10 mouse cellular contexts compared by ENCODE assay signal in genomic region chr11:117176900-117177299, GRCm38 (mm10). TPM values are rescaled to one million over a fixed set of nuclear protein-coding genes. Genes with fewer than 3 reads are reported as not detected.
DNase-seq lines count a peak whose midpoint lies in the region; ATAC-seq and TF ChIP-seq lines count a peak whose summit lies in the region.
"Had no signal": no experiment of that assay in that cellular context is flagged by ENCODE, and none has a peak within 500 bp of the region (broad histone marks: within the 10 kb centered on the region; RNA-seq: fewer than 3 reads in every experiment).

No protein-coding gene starts in this region.

- H3K27ac ChIP-seq in heart, embryonic 12.5 days (ENCODE audit: poor library complexity, severe bottlenecking), result no peak overlapping the region
- H3K27ac ChIP-seq in heart, embryonic 10.5 days, result no peak overlapping the region
- no peak overlapping the region for H3K27ac ChIP-seq in forebrain, embryonic 12.5 days
- no peak overlapping the region for H3K27ac ChIP-seq in hindbrain, postnatal 0 days
- H3K27ac ChIP-seq in midbrain, embryonic 13.5 days, result no peak overlapping the region; the same call in 1 of the 2 replicates

- no peak overlapping the region for H3K9ac ChIP-seq in heart, embryonic 12.5 days
- H3K9ac ChIP-seq in forebrain, embryonic 12.5 days, result no peak overlapping the region
- H3K9ac ChIP-seq in hindbrain, postnatal 0 days (replicated peaks; ENCODE audit: low read length), result no peak overlapping the region
- no peak overlapping the region for H3K9ac ChIP-seq in midbrain, embryonic 13.5 days (replicated peaks)

- H3K4me3 ChIP-seq in heart, embryonic 12.5 days, result no peak overlapping the region
- H3K4me3 ChIP-seq in heart, embryonic 10.5 days, result no peak overlapping the region
- H3K4me3 ChIP-seq in forebrain, embryonic 12.5 days (replicated peaks), result no peak overlapping the region
- H3K4me3 ChIP-seq in hindbrain, postnatal 0 days (ENCODE audit: low read length), result no peak overlapping the region
- no peak overlapping the region for H3K4me3 ChIP-seq in midbrain, embryonic 13.5 days (replicated peaks)
- H3K4me3 ChIP-seq: myocyte had no signal

- H3K36me3 ChIP-seq in heart, embryonic 12.5 days, result no peaks in the 10 kb centered on the region
- H3K36me3 ChIP-seq in heart, embryonic 10.5 days, result no peaks in the 10 kb centered on the region
- no peaks in the 10 kb centered on the region for H3K36me3 ChIP-seq in forebrain, embryonic 12.5 days (replicated peaks)
- no peaks in the 10 kb centered on the region for H3K36me3 ChIP-seq in hindbrain, postnatal 0 days (ENCODE audit: insufficient read depth, low read length)
- no peaks in the 10 kb centered on the region for H3K36me3 ChIP-seq in midbrain, embryonic 13.5 days

- 0 out of 2 replicates have a peak, but pooled peaks have one; percentile 26 for ATAC-seq in heart, embryonic 12.5 days (ENCODE audit: insufficient number of reproducible peaks, low FRiP score)
- ATAC-seq in forebrain, embryonic 12.5 days (ENCODE audit: low FRiP score), result peak; percentile 55; the same call in 1 of the 2 replicates
- ATAC-seq in hindbrain, postnatal 0 days, result peak; percentile 11
- ATAC-seq in midbrain, embryonic 13.5 days, result peak; percentile 51
- no peak for ATAC-seq in cerebellum, adult (ENCODE audit: insufficient number of reproducible peaks, low FRiP score, low TSS enrichment)
- ATAC-seq: activated CD4-positive, CD25-positive, alpha-beta regulatory T cell, adult 4 months had no signal

- no peaks in the 10 kb centered on the region for H3K27me3 ChIP-seq in heart, embryonic 12.5 days (replicated peaks)
- no peaks in the 10 kb centered on the region for H3K27me3 ChIP-seq in heart, embryonic 10.5 days (ENCODE audit: insufficient read depth, poor library complexity, severe bottlenecking)
- peaks cover 8% of the 10 kb centered on the region; the same call in 1 of the 2 replicates for H3K27me3 ChIP-seq in forebrain, embryonic 12.5 days
- no peaks in the 10 kb centered on the region for H3K27me3 ChIP-seq in hindbrain, postnatal 0 days (ENCODE audit: insufficient read depth, low read length)
- H3K27me3 ChIP-seq in midbrain, embryonic 13.5 days, result no peaks in the 10 kb centered on the region

- H3K4me1 ChIP-seq in heart, embryonic 12.5 days (replicated peaks), result peaks cover 16% of the 10 kb centered on the region; the same call in 1 of the 2 replicates
- H3K4me1 ChIP-seq in heart, embryonic 10.5 days, result peaks cover 28% of the 10 kb centered on the region
- H3K4me1 ChIP-seq in forebrain, embryonic 12.5 days, result peaks cover 13% of the 10 kb centered on the region
- peaks cover 6% of the 10 kb centered on the region; the same call in 1 of the 2 replicates for H3K4me1 ChIP-seq in hindbrain, postnatal 0 days (ENCODE audit: insufficient read depth, low read length)
- H3K4me1 ChIP-seq in midbrain, embryonic 13.5 days (replicated peaks), result peaks cover 14% of the 10 kb centered on the region

- H3K9me3 ChIP-seq in heart, embryonic 12.5 days (replicated peaks), result peaks cover 18% of the 10 kb centered on the region
- peaks cover 12% of the 10 kb centered on the region for H3K9me3 ChIP-seq in heart, embryonic 10.5 days
- peaks cover 10% of the 10 kb centered on the region for H3K9me3 ChIP-seq in forebrain, embryonic 12.5 days
- 0 out of 2 replicates have a peak, but pooled peaks cover 3% of the 10 kb centered on the region for H3K9me3 ChIP-seq in hindbrain, postnatal 0 days (ENCODE audit: low read length)
- H3K9me3 ChIP-seq in midbrain, embryonic 13.5 days, result peaks cover 13% of the 10 kb centered on the region

- TF ChIP-seq CTCF in hindbrain, postnatal 0 days (IDR thresholded peaks at IDR 0.05; ENCODE audit: low read depth), result no peak

- WGBS in heart, embryonic 12.5 days, result 72% methylated on average over 5 of the region's 5 CpGs
- WGBS in heart, embryonic 10.5 days, result 73% methylated on average over 5 of the region's 5 CpGs
- 79% methylated on average over 5 of the region's 5 CpGs for WGBS in forebrain, embryonic 12.5 days
- WGBS in hindbrain, postnatal 0 days, result 73% methylated on average over 5 of the region's 5 CpGs
- 73% methylated on average over 5 of the region's 5 CpGs for WGBS in midbrain, embryonic 13.5 days

- DNase-seq in heart, embryonic 10.5 days (ENCODE audit: low spot score), result no peak
- DNase-seq in hindbrain, postnatal 0 days (ENCODE audit: low spot score), result no peak
- no peak for DNase-seq in heart, adult 18-20 months
- DNase-seq in ovary, postnatal 10 days (ENCODE audit: low spot score), result no peak

- no peak overlapping the region for H3K4me2 ChIP-seq in heart, embryonic 12.5 days
- H3K4me2 ChIP-seq in forebrain, embryonic 12.5 days, result no peak overlapping the region
- H3K4me2 ChIP-seq in hindbrain, postnatal 0 days (ENCODE audit: low read depth, low read length), result no peak overlapping the region
- H3K4me2 ChIP-seq in midbrain, embryonic 13.5 days (replicated peaks), result no peak overlapping the region

RNA-seq across cellular contexts. Expression of gene Sept9, which starts 22.6 kb away (rescaled TPM):
- 102 and 103 TPM in 2 replicates for polyA plus RNA-seq in heart, embryonic 12.5 days (2016; fragmentation: Nextera tagmentation; extraction: Ambion mirVana)
- polyA plus RNA-seq in heart, embryonic 10.5 days (2016; fragmentation: Nextera tagmentation; extraction: Ambion mirVana), result 148 and 164 TPM in 2 replicates
- polyA plus RNA-seq in forebrain, embryonic 12.5 days (2016; fragmentation: Nextera tagmentation; extraction: Ambion mirVana), result 180 and 192 TPM in 2 replicates
- total RNA-seq in hindbrain, postnatal 0 days (2014; rRNA removed), result 111 and 112 TPM in 2 replicates
- polyA plus RNA-seq in hindbrain, postnatal 0 days (2015; fragmentation: Nextera tagmentation; extraction: Ambion mirVana), result 88.8 and 89.8 TPM in 2 replicates
- 121 and 125 TPM in 2 replicates for polyA plus RNA-seq in midbrain, embryonic 13.5 days (2015; fragmentation: Nextera tagmentation; extraction: Ambion mirVana)
- 10 to 100 TPM; 32.7 to 33.4 TPM for total RNA-seq in heart, adult 18-20 months (2021)
